In the genomic region with DNA sequence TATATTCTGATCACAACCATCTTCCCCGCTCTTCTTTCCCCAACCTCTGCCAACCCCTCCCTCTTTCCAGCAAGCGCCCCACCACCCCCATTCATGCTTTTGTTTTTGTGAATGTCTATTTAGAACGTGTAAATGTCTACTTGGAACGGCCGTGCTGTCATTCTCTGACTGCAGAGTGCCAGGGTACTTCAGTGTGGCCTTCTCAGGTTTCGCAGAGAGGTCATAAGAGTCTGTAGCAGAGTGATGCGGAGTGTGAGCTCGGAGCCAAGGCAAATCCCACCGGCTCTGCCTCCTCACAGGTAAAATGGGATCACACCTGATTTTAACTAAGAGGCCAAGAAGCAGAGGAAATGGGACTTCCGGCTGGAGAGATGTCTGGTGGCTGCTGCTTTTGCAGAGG, we compare ENCODE assay signal across 25 mouse cellular contexts. TPM values are rescaled to one million over a fixed set of nuclear protein-coding genes. Genes with fewer than 3 reads are reported as not detected.
DNase-seq lines count a peak whose midpoint lies in the region; ATAC-seq and TF ChIP-seq lines count a peak whose summit lies in the region.
"Had no signal": no experiment of that assay in that cellular context is flagged by ENCODE, and none has a peak within 500 bp of the region (broad histone marks: within the 10 kb centered on the region; RNA-seq: fewer than 3 reads in every experiment).

No protein-coding gene starts in this region.

- WGBS in stomach, embryonic 15.5 days = 51% methylated on average over 10 of the region's 10 CpGs
- 55% methylated on average over 10 of the region's 10 CpGs for WGBS in stomach, postnatal 0 days

- ATAC-seq in stomach, embryonic 15.5 days (ENCODE audit: insufficient read depth, low FRiP score, low read depth) = no peak
- no peak for ATAC-seq in stomach, postnatal 0 days (ENCODE audit: low FRiP score, low TSS enrichment)
- ATAC-seq: CD4-positive, CD25-positive, alpha-beta regulatory T cell, adult 4 months; forebrain, embryonic 13.5 days had no signal

- no peaks in the 10 kb centered on the region for H3K9me3 ChIP-seq in stomach, embryonic 15.5 days
- no peaks in the 10 kb centered on the region for H3K9me3 ChIP-seq in stomach, postnatal 0 days (ENCODE audit: control insufficient read depth, low read length)
- H3K9me3 ChIP-seq: heart, embryonic 10.5 days; heart, embryonic 13.5 days; hindbrain, embryonic 12.5 days; hindbrain, embryonic 15.5 days had no signal

- peaks cover 4% of the 10 kb centered on the region; the same call in 1 of the 2 replicates for H3K4me1 ChIP-seq in stomach, embryonic 15.5 days
- H3K4me1 ChIP-seq in stomach, postnatal 0 days (replicated peaks; ENCODE audit: control insufficient read depth, insufficient read depth) = 0 out of 2 replicates have a peak, but pooled peaks cover 3% of the 10 kb centered on the region
- H3K4me1 ChIP-seq: hindbrain, embryonic 15.5 days had no signal

- H3K27ac ChIP-seq in gastrocnemius, adult 2 months = peak overlapping the region; percentile 86
- 0 out of 2 replicates have a peak overlapping the region, but pooled peaks have one; percentile 70 for H3K27ac ChIP-seq in stomach, embryonic 15.5 days
- no peak overlapping the region for H3K27ac ChIP-seq in stomach, postnatal 0 days (replicated peaks)
- H3K27ac ChIP-seq: forebrain, embryonic 13.5 days; heart, adult 2 months; heart, embryonic 10.5 days; hindbrain, embryonic 12.5 days; hindbrain, embryonic 15.5 days had no signal

- H3K4me3 ChIP-seq in gastrocnemius, adult 2 months = no peak overlapping the region
- H3K4me3 ChIP-seq in stomach, embryonic 15.5 days (replicated peaks) = no peak overlapping the region
- H3K4me3 ChIP-seq in stomach, postnatal 0 days (ENCODE audit: low read depth, low read length) = no peak overlapping the region
- H3K4me3 ChIP-seq: forebrain, embryonic 10.5 days; forebrain, embryonic 13.5 days; heart, adult 2 months; heart, embryonic 10.5 days; heart, embryonic 13.5 days; hindbrain, embryonic 12.5 days; hindbrain, embryonic 15.5 days had no signal

- peak; percentile 62 for DNase-seq in gastrocnemius, adult 2 months
- no peak for DNase-seq in gastrocnemius, postnatal 36 days
- DNase-seq in stomach, postnatal 0 days (ENCODE audit: low spot score) = no peak
- peak; percentile 36 for DNase-seq in brain, embryonic 14.5 days (ENCODE audit: low read depth)
- DNase-seq in skeletal muscle tissue, adult 2 months (ENCODE audit: low read depth, low spot score) = peak; percentile 59
- no peak for DNase-seq in heart, postnatal 14 days
- no peak for DNase-seq in spleen, postnatal 10 days (ENCODE audit: low spot score in 2 of 2)
- DNase-seq: adrenal gland, postnatal 10 days; adrenal gland, postnatal 36 days; cerebellum, adult 11 months; cerebellum, adult 2 months; cerebellum, adult 9-11 months; cerebellum, postnatal 25 days; gastrocnemius, postnatal 25 days; heart, adult 2 months had no signal

- H3K36me3 ChIP-seq in stomach, embryonic 15.5 days = no peaks in the 10 kb centered on the region
- H3K36me3 ChIP-seq in stomach, postnatal 0 days (ENCODE audit: control insufficient read depth, insufficient read depth, low read length) = no peaks in the 10 kb centered on the region
- H3K36me3 ChIP-seq: heart, embryonic 10.5 days; heart, embryonic 13.5 days; hindbrain, embryonic 12.5 days; hindbrain, embryonic 15.5 days had no signal

- H3K9ac ChIP-seq in stomach, embryonic 15.5 days = no peak overlapping the region
- H3K9ac ChIP-seq in stomach, postnatal 0 days (ENCODE audit: low read length) = no peak overlapping the region
- H3K9ac ChIP-seq: forebrain, embryonic 13.5 days; heart, embryonic 13.5 days; hindbrain, embryonic 12.5 days; hindbrain, embryonic 15.5 days had no signal

- no peak for TF ChIP-seq CTCF in gastrocnemius, adult 2 months (IDR thresholded peaks at IDR 0.05)
- no peak for TF ChIP-seq CTCF in stomach, postnatal 0 days (IDR thresholded peaks at IDR 0.05; ENCODE audit: low read depth)
- TF ChIP-seq CTCF in brain, embryonic 14.5 days (IDR thresholded peaks at IDR 0.05; ENCODE audit: borderline replicate concordance, extremely low read depth, insufficient read depth, insufficient read length) = no peak

- TF ChIP-seq EP300 in stomach, postnatal 0 days (optimal IDR thresholded peaks at IDR 0.05) = no peak

- H3K27me3 ChIP-seq in stomach, embryonic 15.5 days (replicated peaks) = no peaks in the 10 kb centered on the region
- no peaks in the 10 kb centered on the region for H3K27me3 ChIP-seq in stomach, postnatal 0 days (ENCODE audit: control insufficient read depth, insufficient read depth, low read length)
- H3K27me3 ChIP-seq: forebrain, embryonic 13.5 days; hindbrain, embryonic 15.5 days had no signal

- intact Hi-C loops in gastrocnemius, adult 2 months (cut with DNase I) = no loop called here
- intact Hi-C loops in gastrocnemius, postnatal 36 days (cut with DNase I) = no loop called here
- intact Hi-C loops in heart, postnatal 14 days (cut with DNase I) = no loop called here

- no peak for TF ChIP-seq POLR2A in brain, embryonic 14.5 days (IDR thresholded peaks at IDR 0.05; ENCODE audit: borderline replicate concordance, extremely low read depth, insufficient read depth, insufficient read length, poor library complexity, severe bottlenecking)

- H3K4me2 ChIP-seq in stomach, embryonic 15.5 days = no peak overlapping the region
- H3K4me2 ChIP-seq in stomach, postnatal 0 days (replicated peaks; ENCODE audit: low read depth) = no peak overlapping the region
- H3K4me2 ChIP-seq: forebrain, embryonic 13.5 days; heart, embryonic 13.5 days; hindbrain, embryonic 12.5 days; hindbrain, embryonic 15.5 days had no signal

RNA-seq across cellular contexts. Expression of a gene that starts 11.7 kb away (rescaled TPM):
- 10 to 100 TPM; 39.9 to 46.5 TPM for total RNA-seq in gastrocnemius, adult 2 months (2021)
- 10 to 100 TPM; 38.3 to 44.9 TPM for total RNA-seq in gastrocnemius, postnatal 36 days (2021)
- 2.0 and 2.1 TPM in 2 replicates for polyA plus RNA-seq in stomach, embryonic 15.5 days (2015; fragmentation: Nextera tagmentation; extraction: Ambion mirVana)
- polyA plus RNA-seq in stomach, postnatal 0 days (2015; fragmentation: Nextera tagmentation; extraction: Ambion mirVana) = 2.9 and 3.2 TPM in 2 replicates
- 0.44 and 1.1 TPM in 2 replicates for polyA plus RNA-seq in brain, embryonic 14.5 days (2012; rRNA removed)
- total RNA-seq in heart, postnatal 14 days (2021) = 10 to 100 TPM; 11.4 to 12.5 TPM
- total RNA-seq: common myeloid progenitor, adult 5-6 weeks; granulocyte monocyte progenitor cell, adult 5-6 weeks had no signal

RNA-seq across cellular contexts. Expression of a gene that starts 36.0 kb away (rescaled TPM):
- total RNA-seq in gastrocnemius, adult 2 months (2021) = 10 to 100 TPM; 38.5 to 46.9 TPM
- 10 to 100 TPM; 36.0 to 47.3 TPM for total RNA-seq in gastrocnemius, postnatal 36 days (2021)
- 330 and 336 TPM in 2 replicates for polyA plus RNA-seq in stomach, embryonic 15.5 days (2015; fragmentation: Nextera tagmentation; extraction: Ambion mirVana)
- polyA plus RNA-seq in stomach, postnatal 0 days (2015; fragmentation: Nextera tagmentation; extraction: Ambion mirVana) = 149 and 153 TPM in 2 replicates
- 115 and 121 TPM in 2 replicates for polyA plus RNA-seq in brain, embryonic 14.5 days (2012; rRNA removed)
- 100 to 1,000 TPM in 1 of 2 experiments, 10 to 100 TPM in 1; 82.5 to 105 TPM for total RNA-seq in heart, postnatal 14 days (2021)

RNA-seq across cellular contexts. Expression of a gene that starts 36.4 kb away (rescaled TPM):
- total RNA-seq in gastrocnemius, adult 2 months (2021) = 10 to 100 TPM; 24.8 to 28.9 TPM
- 10 to 100 TPM; 23.3 to 24.2 TPM for total RNA-seq in gastrocnemius, postnatal 36 days (2021)
- polyA plus RNA-seq in stomach, embryonic 15.5 days (2015; fragmentation: Nextera tagmentation; extraction: Ambion mirVana) = 45.7 and 51.4 TPM in 2 replicates
- 41.7 and 42.5 TPM in 2 replicates for polyA plus RNA-seq in stomach, postnatal 0 days (2015; fragmentation: Nextera tagmentation; extraction: Ambion mirVana)
- 17.9 and 23.8 TPM in 2 replicates for polyA plus RNA-seq in brain, embryonic 14.5 days (2012; rRNA removed)
- 10 to 100 TPM; 20.7 to 20.9 TPM for total RNA-seq in heart, postnatal 14 days (2021)

RNA-seq across cellular contexts. Expression of a gene that starts 37.9 kb away (rescaled TPM):
- total RNA-seq in gastrocnemius, adult 2 months (2021) = 1 to 10 TPM; 2.0 to 2.1 TPM
- total RNA-seq in gastrocnemius, postnatal 36 days (2021) = 1 to 10 TPM; 1.7 to 1.9 TPM
- 11.8 and 12.6 TPM in 2 replicates for polyA plus RNA-seq in stomach, embryonic 15.5 days (2015; fragmentation: Nextera tagmentation; extraction: Ambion mirVana)
- 9.6 and 10.3 TPM in 2 replicates for polyA plus RNA-seq in stomach, postnatal 0 days (2015; fragmentation: Nextera tagmentation; extraction: Ambion mirVana)
- polyA plus RNA-seq in brain, embryonic 14.5 days (2012; rRNA removed) = 12.2 and 15.9 TPM in 2 replicates
- 1 to 10 TPM; 4.8 to 5.7 TPM for total RNA-seq in heart, postnatal 14 days (2021)

Comparison
In these comparisons a context has a peak if more than half of its experiments do, and no peak if none do; other contexts are left out.
1. DNase-seq: peak in gastrocnemius, adult 2 months (single experiment), brain, embryonic 14.5 days (single experiment) and skeletal muscle tissue, adult 2 months (single experiment); none in gastrocnemius, postnatal 36 days (0 of 2), stomach, postnatal 0 days (single experiment), heart, postnatal 14 days (0 of 2) and spleen, postnatal 10 days (0 of 2).